Comparison of ENCODE assay signal across 19 mouse cellular contexts in the genomic region with DNA sequence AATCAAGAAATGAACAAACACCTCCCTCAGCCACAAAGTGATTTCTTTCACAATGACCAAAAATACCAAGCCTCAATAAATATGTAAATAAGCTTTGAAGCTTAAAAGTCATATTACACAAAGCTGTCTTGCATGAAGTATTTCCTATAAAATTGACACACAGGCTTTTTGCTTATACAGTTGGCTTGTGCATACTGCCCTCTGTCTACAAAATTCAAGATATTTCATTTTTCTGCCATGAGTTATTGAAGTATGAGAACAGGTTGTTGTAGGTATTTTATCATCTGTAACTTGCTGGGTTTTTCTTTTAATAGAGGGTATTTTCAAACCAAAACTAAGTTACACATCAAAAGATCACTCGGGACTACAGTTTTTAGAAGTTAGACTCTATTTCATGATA.
DNase-seq lines count a peak whose midpoint lies in the region; ATAC-seq and TF ChIP-seq lines count a peak whose summit lies in the region.
"Had no signal": no experiment of that assay in that cellular context is flagged by ENCODE, and none has a peak within 500 bp of the region (broad histone marks: within the 10 kb centered on the region; RNA-seq: fewer than 3 reads in every experiment).

No protein-coding gene starts in this region.

- H3K4me3 ChIP-seq in forebrain, postnatal 0 days (ENCODE audit: low read depth, low read length): no peak overlapping the region
- no peak overlapping the region for H3K4me3 ChIP-seq in forebrain, embryonic 12.5 days (replicated peaks)
- no peak overlapping the region for H3K4me3 ChIP-seq in intestine, postnatal 0 days (ENCODE audit: low read depth, low read length)
- H3K4me3 ChIP-seq in intestine, embryonic 15.5 days (replicated peaks): no peak overlapping the region
- no peak overlapping the region for H3K4me3 ChIP-seq in midbrain, embryonic 14.5 days (replicated peaks; ENCODE audit: low read depth, low read length)
- no peak overlapping the region for H3K4me3 ChIP-seq in midbrain, embryonic 15.5 days
- H3K4me3 ChIP-seq in stomach, postnatal 0 days (ENCODE audit: low read depth, low read length): no peak overlapping the region
- no peak overlapping the region for H3K4me3 ChIP-seq in embryonic facial prominence, embryonic 10.5 days
- H3K4me3 ChIP-seq: embryonic facial prominence, embryonic 12.5 days; hindbrain, embryonic 13.5 days had no signal

- no peak for TF ChIP-seq EP300 in stomach, postnatal 0 days (optimal IDR thresholded peaks at IDR 0.05)

- peak; percentile 54 for TF ChIP-seq CTCF in forebrain, postnatal 0 days (IDR thresholded peaks at IDR 0.05; ENCODE audit: low read depth)
- TF ChIP-seq CTCF in intestine, postnatal 0 days (IDR thresholded peaks at IDR 0.05; ENCODE audit: low read depth): peak; percentile 19; the same call in 1 of the 2 replicates
- TF ChIP-seq CTCF in stomach, postnatal 0 days (IDR thresholded peaks at IDR 0.05; ENCODE audit: low read depth): peak; percentile 35

- H3K4me1 ChIP-seq in forebrain, postnatal 0 days (ENCODE audit: insufficient read depth): no peaks in the 10 kb centered on the region
- no peaks in the 10 kb centered on the region; the same call in 1 of the 2 replicates for H3K4me1 ChIP-seq in forebrain, embryonic 12.5 days
- H3K4me1 ChIP-seq in intestine, postnatal 0 days (replicated peaks; ENCODE audit: control insufficient read depth, insufficient read depth, low read length): no peaks in the 10 kb centered on the region
- no peaks in the 10 kb centered on the region for H3K4me1 ChIP-seq in intestine, embryonic 15.5 days (replicated peaks)
- H3K4me1 ChIP-seq in midbrain, embryonic 14.5 days (ENCODE audit: control insufficient read depth, insufficient read depth, low read length): peaks cover 8% of the 10 kb centered on the region; the same call in 1 of the 2 replicates
- H3K4me1 ChIP-seq in midbrain, embryonic 15.5 days: peaks cover 7% of the 10 kb centered on the region; the same call in 1 of the 2 replicates
- H3K4me1 ChIP-seq in stomach, postnatal 0 days (replicated peaks; ENCODE audit: control insufficient read depth, insufficient read depth): no peaks in the 10 kb centered on the region
- no peaks in the 10 kb centered on the region for H3K4me1 ChIP-seq in embryonic facial prominence, embryonic 10.5 days
- H3K4me1 ChIP-seq: embryonic facial prominence, embryonic 12.5 days had no signal

- 86% methylated on average over 1 of the region's 1 CpGs for WGBS in forebrain, postnatal 0 days
- 88% methylated on average over 1 of the region's 1 CpGs for whole genome bisulfite sequencing in forebrain, embryonic 12.5 days
- 89% methylated on average over 1 of the region's 1 CpGs for WGBS in intestine, postnatal 0 days
- 83% methylated on average over 1 of the region's 1 CpGs for WGBS in intestine, embryonic 15.5 days
- 86% methylated on average over 1 of the region's 1 CpGs for WGBS in midbrain, embryonic 14.5 days
- WGBS in midbrain, embryonic 15.5 days: 91% methylated on average over 1 of the region's 1 CpGs
- WGBS in stomach, postnatal 0 days: 86% methylated on average over 1 of the region's 1 CpGs
- 92% methylated on average over 1 of the region's 1 CpGs for WGBS in embryonic facial prominence, embryonic 10.5 days

- peak; percentile 26 for DNase-seq in forebrain, postnatal 0 days
- peak; percentile 48 for DNase-seq in midbrain, embryonic 14.5 days
- no peak for DNase-seq in stomach, postnatal 0 days (ENCODE audit: low spot score)
- no peak for DNase-seq in embryonic facial prominence, embryonic 10.5 days (ENCODE audit: low spot score)
- DNase-seq: adrenal gland, postnatal 10 days; cerebellum, adult 11 months; cerebellum, adult 8-10 months; cerebellum, postnatal 14 days; embryo, embryonic 11 days; gastrocnemius, postnatal 25 days; heart, postnatal 10 days; heart, postnatal 4 days had no signal

- no peaks in the 10 kb centered on the region for H3K36me3 ChIP-seq in forebrain, postnatal 0 days (ENCODE audit: insufficient read depth)
- no peaks in the 10 kb centered on the region for H3K36me3 ChIP-seq in forebrain, embryonic 12.5 days (replicated peaks)
- H3K36me3 ChIP-seq in intestine, postnatal 0 days (ENCODE audit: control insufficient read depth, insufficient read depth): no peaks in the 10 kb centered on the region
- H3K36me3 ChIP-seq in intestine, embryonic 15.5 days: no peaks in the 10 kb centered on the region
- H3K36me3 ChIP-seq in midbrain, embryonic 14.5 days (ENCODE audit: control insufficient read depth, insufficient read depth, low read length): no peaks in the 10 kb centered on the region
- H3K36me3 ChIP-seq in midbrain, embryonic 15.5 days (replicated peaks): no peaks in the 10 kb centered on the region
- H3K36me3 ChIP-seq in stomach, postnatal 0 days (ENCODE audit: control insufficient read depth, insufficient read depth, low read length): no peaks in the 10 kb centered on the region
- H3K36me3 ChIP-seq in embryonic facial prominence, embryonic 10.5 days (replicated peaks): no peaks in the 10 kb centered on the region
- H3K36me3 ChIP-seq: embryonic facial prominence, embryonic 12.5 days; hindbrain, embryonic 13.5 days had no signal

- 0 out of 2 replicates have a peak, but pooled peaks have one; percentile 29 for ATAC-seq in forebrain, postnatal 0 days
- no peak for ATAC-seq in forebrain, embryonic 12.5 days (ENCODE audit: low FRiP score)
- no peak for ATAC-seq in intestine, postnatal 0 days
- no peak for ATAC-seq in intestine, embryonic 15.5 days
- no peak for ATAC-seq in midbrain, embryonic 14.5 days (ENCODE audit: low FRiP score, low TSS enrichment)
- no peak for ATAC-seq in midbrain, embryonic 15.5 days (replicated peaks)
- no peak for ATAC-seq in stomach, postnatal 0 days (ENCODE audit: low FRiP score, low TSS enrichment)
- ATAC-seq: intestine, embryonic 16.5 days had no signal

- no peaks in the 10 kb centered on the region for H3K9me3 ChIP-seq in forebrain, postnatal 0 days (ENCODE audit: low read length)
- no peaks in the 10 kb centered on the region for H3K9me3 ChIP-seq in forebrain, embryonic 12.5 days
- no peaks in the 10 kb centered on the region for H3K9me3 ChIP-seq in intestine, postnatal 0 days (ENCODE audit: control insufficient read depth)
- no peaks in the 10 kb centered on the region for H3K9me3 ChIP-seq in intestine, embryonic 15.5 days
- H3K9me3 ChIP-seq in midbrain, embryonic 14.5 days (ENCODE audit: control insufficient read depth, low read length): no peaks in the 10 kb centered on the region
- no peaks in the 10 kb centered on the region for H3K9me3 ChIP-seq in midbrain, embryonic 15.5 days
- no peaks in the 10 kb centered on the region for H3K9me3 ChIP-seq in stomach, postnatal 0 days (ENCODE audit: control insufficient read depth, low read length)
- no peaks in the 10 kb centered on the region for H3K9me3 ChIP-seq in embryonic facial prominence, embryonic 10.5 days
- H3K9me3 ChIP-seq: embryonic facial prominence, embryonic 12.5 days had no signal

- H3K27ac ChIP-seq in forebrain, postnatal 0 days (ENCODE audit: low read depth, low read length): no peak overlapping the region
- H3K27ac ChIP-seq in forebrain, embryonic 12.5 days: no peak overlapping the region
- no peak overlapping the region for H3K27ac ChIP-seq in intestine, postnatal 0 days (ENCODE audit: low read depth, low read length)
- no peak overlapping the region for H3K27ac ChIP-seq in intestine, embryonic 15.5 days
- no peak overlapping the region for H3K27ac ChIP-seq in midbrain, embryonic 14.5 days (replicated peaks; ENCODE audit: low read depth, low read length)
- H3K27ac ChIP-seq in midbrain, embryonic 15.5 days: no peak overlapping the region
- H3K27ac ChIP-seq in stomach, postnatal 0 days (replicated peaks): no peak overlapping the region
- no peak overlapping the region for H3K27ac ChIP-seq in embryonic facial prominence, embryonic 10.5 days (replicated peaks)
- H3K27ac ChIP-seq: embryonic facial prominence, embryonic 12.5 days; hindbrain, embryonic 13.5 days had no signal

- H3K9ac ChIP-seq in forebrain, postnatal 0 days: no peak overlapping the region
- H3K9ac ChIP-seq in forebrain, embryonic 12.5 days: no peak overlapping the region
- no peak overlapping the region for H3K9ac ChIP-seq in intestine, postnatal 0 days (ENCODE audit: low read depth, low read length)
- no peak overlapping the region for H3K9ac ChIP-seq in intestine, embryonic 15.5 days
- no peak overlapping the region for H3K9ac ChIP-seq in midbrain, embryonic 14.5 days (replicated peaks; ENCODE audit: low read length)
- no peak overlapping the region for H3K9ac ChIP-seq in midbrain, embryonic 15.5 days
- no peak overlapping the region for H3K9ac ChIP-seq in stomach, postnatal 0 days (ENCODE audit: low read length)
- H3K9ac ChIP-seq: embryonic facial prominence, embryonic 12.5 days; hindbrain, embryonic 13.5 days had no signal

- H3K4me2 ChIP-seq in forebrain, postnatal 0 days (ENCODE audit: low read depth): no peak overlapping the region
- H3K4me2 ChIP-seq in forebrain, embryonic 12.5 days: no peak overlapping the region
- H3K4me2 ChIP-seq in intestine, postnatal 0 days (replicated peaks; ENCODE audit: low read depth): no peak overlapping the region
- no peak overlapping the region for H3K4me2 ChIP-seq in intestine, embryonic 15.5 days (replicated peaks)
- H3K4me2 ChIP-seq in midbrain, embryonic 14.5 days (ENCODE audit: low read length): no peak overlapping the region
- H3K4me2 ChIP-seq in midbrain, embryonic 15.5 days: no peak overlapping the region
- H3K4me2 ChIP-seq in stomach, postnatal 0 days (replicated peaks; ENCODE audit: low read depth): no peak overlapping the region
- H3K4me2 ChIP-seq: embryonic facial prominence, embryonic 12.5 days; hindbrain, embryonic 13.5 days had no signal

- no peaks in the 10 kb centered on the region for H3K27me3 ChIP-seq in forebrain, postnatal 0 days (ENCODE audit: insufficient read depth, low read length)
- H3K27me3 ChIP-seq in forebrain, embryonic 12.5 days: no peaks in the 10 kb centered on the region
- H3K27me3 ChIP-seq in intestine, postnatal 0 days (replicated peaks; ENCODE audit: control insufficient read depth, insufficient read depth, low read length): no peaks in the 10 kb centered on the region
- H3K27me3 ChIP-seq in intestine, embryonic 15.5 days (replicated peaks): no peaks in the 10 kb centered on the region
- H3K27me3 ChIP-seq in midbrain, embryonic 14.5 days (ENCODE audit: control insufficient read depth, insufficient read depth, low read length): no peaks in the 10 kb centered on the region
- H3K27me3 ChIP-seq in midbrain, embryonic 15.5 days (replicated peaks): no peaks in the 10 kb centered on the region
- H3K27me3 ChIP-seq in stomach, postnatal 0 days (ENCODE audit: control insufficient read depth, insufficient read depth, low read length): no peaks in the 10 kb centered on the region
- no peaks in the 10 kb centered on the region for H3K27me3 ChIP-seq in embryonic facial prominence, embryonic 10.5 days (replicated peaks; ENCODE audit: low read depth, poor library complexity, severe bottlenecking)
- H3K27me3 ChIP-seq: embryonic facial prominence, embryonic 12.5 days; hindbrain, embryonic 13.5 days had no signal

Comparison
In these comparisons a context has a peak if more than half of its experiments do, and no peak if none do; other contexts are left out.
1. DNase-seq: peak in forebrain, postnatal 0 days (single experiment) and midbrain, embryonic 14.5 days (single experiment); none in stomach, postnatal 0 days (single experiment) and embryonic facial prominence, embryonic 10.5 days (single experiment).
2. Peak in every context shown above with its lines, with median percentiles within 50 percentile points of each other: CTCF ChIP-seq.